Mouse (Mus musculus) lung, postnatal 0 days (tissue): Measurements from ENCODE around the gene Cc2d2a. TPM values are rescaled to one million over a fixed set of nuclear protein-coding genes. Genes with fewer than 3 reads are reported as not detected.

ENCODE experiments used
- ATAC-seq: fragments of 200-750 bp; cut with Nextera tagmentation; 2 replicates; pipeline ENCODE4 v1.8.0; 2017; ENCODE audit warnings: moderate library complexity
- DNase-seq: peaks from one replicate; pipeline ENCODE4 v3.0.0-alpha.2; 2016; ENCODE audit warnings: low spot score
- H3K27ac ChIP-seq: fragments of 300-500 bp; sonication (generic); 2 replicates; pipeline ENCODE4 v1.5.1; 2014; ENCODE audit warnings: antibody characterized with exemption, mild to moderate bottlenecking, low read length, mixed read lengths
- H3K27me3 ChIP-seq: fragments of 300-500 bp; sonication (generic); replicated peaks from 2 replicates; pipeline ENCODE4 v1.6.1; 2014; ENCODE audit warnings: low read length, mixed read lengths; ENCODE audit not compliant: insufficient read depth
- H3K36me3 ChIP-seq: fragments of 300-500 bp; sonication (generic); 2 replicates; pipeline ENCODE4 v1.6.1; 2014; ENCODE audit warnings: low read length, mixed read lengths; ENCODE audit not compliant: insufficient read depth
- H3K4me1 ChIP-seq: fragments of 300-500 bp; sonication (generic); 2 replicates; pipeline ENCODE4 v1.6.1; 2014; ENCODE audit warnings: antibody characterized with exemption, low read depth, low read length, mixed read lengths; ENCODE audit not compliant: insufficient read depth
- H3K4me2 ChIP-seq: fragments of 300-500 bp; sonication (generic); replicated peaks from 2 replicates; pipeline ENCODE4 v1.6.1; 2014; ENCODE audit warnings: low read depth, mild to moderate bottlenecking, low read length, moderate library complexity, mixed read lengths
- H3K4me3 ChIP-seq: fragments of 300-500 bp; sonication (generic); 2 replicates; pipeline ENCODE4 v1.5.1; 2014; ENCODE audit warnings: low read depth, low read length
- H3K9ac ChIP-seq: fragments of 300-500 bp; sonication (generic); replicated peaks from 2 replicates; pipeline ENCODE4 v1.6.1; 2014; ENCODE audit warnings: low read depth, mild to moderate bottlenecking
- H3K9me3 ChIP-seq: fragments of 300-500 bp; sonication (generic); 2 replicates; pipeline ENCODE4 v1.6.1; 2016; ENCODE audit warnings: low read length, mixed read lengths
- CTCF ChIP-seq: IDR thresholded peaks from 2 replicates; pipeline ENCODE4 v1.5.1; 2016; ENCODE audit warnings: antibody characterized with exemption, mild to moderate bottlenecking
- EP300 ChIP-seq: IDR thresholded peaks from 2 replicates; pipeline ENCODE4 v1.6.1; 2016; ENCODE audit warnings: antibody characterized with exemption, mild to moderate bottlenecking, control low read depth
- WGBS: fragments of 180-500 bp; shearing (Covaris S2); extraction: QIAGEN DNeasy Blood & Tissue Kit; methylation state at CpG from one replicate; pipeline ENCODE4 v1.1.7; 2014; 5-methylcytosine and 5-hydroxymethylcytosine counted together
- polyA plus RNA-seq: library from polyadenylated mRNA; unstranded; fragments of >200 nt; fragmentation: Nextera tagmentation; extraction: Ambion mirVana; gene quantifications from 2 replicates; pipeline ENCODE4 v1.2.1, GENCODE M21; 2015

Cc2d2a gene
- polyA plus RNA-seq, 1 experiment from 2014 or later: 7.7 TPM

- TF ChIP-seq CTCF: no peak
- TF ChIP-seq EP300: no peak
- Histone ChIP-seq H3K36me3 (no peaks in the 10 kb centered on the region), H3K27ac (no peak overlapping the region; the same call in 1 of the 2 replicates), H3K4me3 (no peak overlapping the region), H3K9me3 (no peaks in the 10 kb centered on the region), H3K27me3 (no peaks in the 10 kb centered on the region), H3K4me2 (peak overlapping the region; percentile 72), H3K9ac (peak overlapping the region; percentile 57; the same call in 1 of the 2 replicates), H3K4me1 (no peaks in the 10 kb centered on the region)
- 72% methylated on average over 2 of the region's 2 CpGs for WGBS
- ATAC-seq (no peak), DNase-seq (no peak)
Measured at GRCm38 (mm10) chr5:43673083-43673482, 10.9 kb downstream of the Cc2d2a start.

GRCm38 (mm10) chr5:43685466-43685865 lies 23.3 kb downstream of the Cc2d2a start:
- Histone ChIP-seq H3K4me1 (no peaks in the 10 kb centered on the region), H3K4me3 (no peak overlapping the region), H3K9ac (no peak overlapping the region), H3K27ac (no peak overlapping the region), H3K36me3 (peaks cover 33% of the 10 kb centered on the region; the same call in 1 of the 2 replicates), H3K9me3 (no peaks in the 10 kb centered on the region), H3K27me3 (no peaks in the 10 kb centered on the region), H3K4me2 (no peak overlapping the region)
- no peak for TF ChIP-seq CTCF
- TF ChIP-seq EP300: no peak
- WGBS: 91% methylated on average over 5 of the region's 5 CpGs
- DNase-seq (no peak), ATAC-seq (no peak)

- Histone ChIP-seq H3K4me1 (no peaks in the 10 kb centered on the region), H3K9me3 (no peaks in the 10 kb centered on the region), H3K4me2 (no peak overlapping the region), H3K27ac (no peak overlapping the region), H3K27me3 (no peaks in the 10 kb centered on the region), H3K9ac (no peak overlapping the region), H3K4me3 (no peak overlapping the region), H3K36me3 (peaks cover 25% of the 10 kb centered on the region; the same call in 1 of the 2 replicates)
- no peak for TF ChIP-seq EP300
- peak; percentile 15 for DNase-seq
- WGBS: 82% methylated on average over 4 of the region's 4 CpGs
- no peak for ATAC-seq
Measured at GRCm38 (mm10) chr5:43692489-43692888, 30.3 kb downstream of the Cc2d2a start.

- Histone ChIP-seq H3K27me3 (no peaks in the 10 kb centered on the region), H3K4me2 (no peak overlapping the region), H3K4me1 (no peaks in the 10 kb centered on the region), H3K4me3 (no peak overlapping the region), H3K27ac (no peak overlapping the region), H3K9ac (no peak overlapping the region), H3K9me3 (no peaks in the 10 kb centered on the region), H3K36me3 (peaks cover 21% of the 10 kb centered on the region)
- ATAC-seq: no peak
- TF ChIP-seq EP300: no peak
- DNase-seq: no peak
- 89% methylated on average over 3 of the region's 3 CpGs for WGBS
Measured at GRCm38 (mm10) chr5:43697133-43697532, 35.0 kb downstream of the Cc2d2a start.

GRCm38 (mm10) chr5:43699240-43699639 lies 37.1 kb downstream of the Cc2d2a start:
- no peak for DNase-seq
- Histone ChIP-seq H3K27me3 (no peaks in the 10 kb centered on the region), H3K27ac (no peak overlapping the region), H3K4me3 (no peak overlapping the region), H3K4me1 (no peaks in the 10 kb centered on the region), H3K36me3 (peaks cover 26% of the 10 kb centered on the region), H3K4me2 (no peak overlapping the region), H3K9ac (no peak overlapping the region), H3K9me3 (no peaks in the 10 kb centered on the region)
- no peak for ATAC-seq
- no peak for TF ChIP-seq EP300
- no peak for TF ChIP-seq CTCF

GRCm38 (mm10) chr5:43721538-43722451 lies 59.6 kb downstream of the Cc2d2a start:
- H3K9me3 ChIP-seq: no peaks in the 10 kb centered on the region
- no peak overlapping the region for H3K4me3 ChIP-seq
- H3K27me3 ChIP-seq: no peaks in the 10 kb centered on the region
- no peak overlapping the region for H3K4me2 ChIP-seq
- TF ChIP-seq CTCF (no peak), EP300 (no peak)
- H3K27ac ChIP-seq: no peak overlapping the region
- ATAC-seq (no peak), DNase-seq (no peak)
- WGBS: 72% methylated on average over 5 of the region's 5 CpGs
- no peaks in the 10 kb centered on the region for H3K4me1 ChIP-seq
- peaks cover 23% of the 10 kb centered on the region for H3K36me3 ChIP-seq
- no peak overlapping the region for H3K9ac ChIP-seq
